Mouse (Mus musculus) left cerebral cortex, postnatal 4 days (tissue): ENCODE results near the gene St3gal3. TPM values are rescaled to one million over a fixed set of nuclear protein-coding genes. Genes with fewer than 3 reads are reported as not detected.

Experiments
- DNase-seq: peaks from one replicate; pipeline ENCODE4 v3.0.0-alpha.2; 2022
- intact Hi-C: fragments of 180-260 bp; cut with DNase I; formaldehyde crosslinking; loops from one replicate; pipeline ENCODE4 v1.15.1; 2025
- total RNA-seq, 2 experiments: library from RNA; stranded (reverse); gene quantifications; 2 replicates each; pipeline ENCODE4 v1.2.3; 2021

St3gal3 gene
- total RNA-seq, 2 experiments from 2014 or later: 36.7 to 38.7 TPM

GRCm38 (mm10) chr4:117914591-117915442 is 219.9 kb downstream of the St3gal3 start, which contains the start of gene Ipo13:
Ipo13 (minus strand) TSS chr4:117914999.
- intact Hi-C loops: no loop called here
- peak; percentile 94 for DNase-seq

- DNase-seq: peak; percentile 63
- intact Hi-C loops: no loop called here
Observed at GRCm38 (mm10) chr4:117914031-117914430, 220.7 kb downstream of the St3gal3 start.

GRCm38 (mm10) chr4:117913421-117913820 is 221.3 kb downstream of the St3gal3 start:
- intact Hi-C loops: no loop called here
- DNase-seq: peak; percentile 68

GRCm38 (mm10) chr4:117912685-117913273 is 221.9 kb downstream of the St3gal3 start:
- intact Hi-C loops: no loop called here
- DNase-seq: no peak

GRCm38 (mm10) chr4:117912131-117912561 is 222.6 kb downstream of the St3gal3 start:
- intact Hi-C loops: no loop called here
- DNase-seq: no peak

GRCm38 (mm10) chr4:117908834-117909453 is 225.8 kb downstream of the St3gal3 start:
- intact Hi-C loops: no loop called here
- DNase-seq: peak; percentile 34

GRCm38 (mm10) chr4:117906196-117906595 is 228.5 kb downstream of the St3gal3 start:
- no peak for DNase-seq
- intact Hi-C loops: no loop called here

GRCm38 (mm10) chr4:117904761-117905160 is 230.0 kb downstream of the St3gal3 start:
- intact Hi-C loops: no loop called here
- DNase-seq: no peak

- DNase-seq: no peak
Observed at GRCm38 (mm10) chr4:117904094-117904493, 230.6 kb downstream of the St3gal3 start.

GRCm38 (mm10) chr4:117898111-117898510 is 236.6 kb downstream of the St3gal3 start:
- no peak for DNase-seq
- intact Hi-C loops: no loop called here

More at GRCm38 (mm10) chr4:117904094-117904493, 230.6 kb downstream of the St3gal3 start:
- intact Hi-C loops: no loop called here

GRCm38 (mm10) chr4:117896031-117896430 is 238.7 kb downstream of the St3gal3 start:
- peak; percentile 63 for DNase-seq
- intact Hi-C loops: no loop called here

GRCm38 (mm10) chr4:117895339-117895738 is 239.4 kb downstream of the St3gal3 start:
- intact Hi-C loops: no loop called here
- no peak for DNase-seq

- DNase-seq: no peak
- intact Hi-C loops: no loop called here
Observed at GRCm38 (mm10) chr4:117894601-117895000, 240.1 kb downstream of the St3gal3 start.

- DNase-seq: no peak
- intact Hi-C loops: no loop called here
Observed at GRCm38 (mm10) chr4:117893376-117893775, 241.3 kb downstream of the St3gal3 start.

GRCm38 (mm10) chr4:117891738-117892161 is 243.0 kb downstream of the St3gal3 start, which contains the start of gene Dph2:
Dph2 (minus strand) TSS chr4:117892032.
- peak; percentile 81 for DNase-seq
- intact Hi-C loops: no loop called here

GRCm38 (mm10) chr4:117890750-117891149 is 244.0 kb downstream of the St3gal3 start:
- DNase-seq: no peak
- intact Hi-C loops: no loop called here

GRCm38 (mm10) chr4:117890031-117890430 is 244.7 kb downstream of the St3gal3 start:
- intact Hi-C loops: no loop called here
- no peak for DNase-seq

GRCm38 (mm10) chr4:117889471-117889870 is 245.2 kb downstream of the St3gal3 start:
- intact Hi-C loops: no loop called here
- DNase-seq: no peak

- intact Hi-C loops: no loop called here
- DNase-seq: no peak
Observed at GRCm38 (mm10) chr4:117887920-117888319, 246.8 kb downstream of the St3gal3 start.

GRCm38 (mm10) chr4:117887133-117887532 is 247.6 kb downstream of the St3gal3 start, which contains the start of gene Atp6v0b:
Atp6v0b (minus strand) TSS chr4:117887333.
- intact Hi-C loops: no loop called here
- peak; percentile 95 for DNase-seq

GRCm38 (mm10) chr4:117886644-117887043 is 248.1 kb downstream of the St3gal3 start:
- intact Hi-C loops: no loop called here
- no peak for DNase-seq
